Mouse (Mus musculus) erythroblast, embryonic 14.5 days (primary cell): ENCODE data around the gene Olfml2b. TPM values are rescaled to one million over a fixed set of nuclear protein-coding genes. Genes with fewer than 3 reads are reported as not detected.

ENCODE experiments used
- H3K27me3 ChIP-seq: 2 replicates; pipeline ENCODE4 v1.6.1; 2012; ENCODE audit warnings: inconsistent platforms; ENCODE audit not compliant: control insufficient read depth
- H3K36me3 ChIP-seq: 2 replicates; pipeline ENCODE4 v1.6.1; 2012; ENCODE audit warnings: mild to moderate bottlenecking, inconsistent platforms; ENCODE audit not compliant: control insufficient read depth
- H3K4me1 ChIP-seq: 2 replicates; pipeline ENCODE4 v1.6.1; 2012; ENCODE audit warnings: inconsistent platforms; ENCODE audit not compliant: control insufficient read depth
- H3K4me3 ChIP-seq: replicated peaks from 2 replicates; pipeline ENCODE3; 2012; ENCODE audit warnings: moderate library complexity, mild to moderate bottlenecking, inconsistent platforms
- H3K9me3 ChIP-seq: 2 replicates; pipeline ENCODE4 v1.6.1; 2012; ENCODE audit warnings: low read length, inconsistent platforms, mixed read lengths; ENCODE audit not compliant: control insufficient read depth
- GATA1 ChIP-seq: IDR thresholded peaks from 2 replicates; pipeline ENCODE4 v1.6.1; 2012; ENCODE audit warnings: low read length, inconsistent platforms, mixed read lengths
- TAL1 ChIP-seq: IDR thresholded peaks from 3 replicates; pipeline ENCODE4 v1.6.1; 2012; ENCODE audit warnings: low read length, inconsistent platforms, mixed read lengths
- polyA plus RNA-seq: library from polyadenylated mRNA; stranded (reverse); fragments of >175 nt; gene quantifications from 2 replicates; pipeline ENCODE4 v1.2.3, GENCODE M21; 2012

The Olfml2b gene
- polyA plus RNA-seq, 1 experiment: not detected

GRCm38 (mm10) chr1:170656518-170657227 is 12.3 kb downstream of the Olfml2b start:
- H3K27me3 ChIP-seq: 0 out of 2 replicates have a peak, but pooled peaks cover 2% of the 10 kb centered on the region

GRCm38 (mm10) chr1:170657228-170657521 is 12.8 kb downstream of the Olfml2b start:
- 0 out of 2 replicates have a peak, but pooled peaks cover 2% of the 10 kb centered on the region for H3K27me3 ChIP-seq
- TF ChIP-seq GATA1 (no peak), TAL1 (no peak)
- H3K9me3 ChIP-seq: no peaks in the 10 kb centered on the region
- H3K4me1 ChIP-seq: no peaks in the 10 kb centered on the region
- no peak overlapping the region for H3K4me3 ChIP-seq
- no peaks in the 10 kb centered on the region for H3K36me3 ChIP-seq

More at GRCm38 (mm10) chr1:170656518-170657227, 12.3 kb downstream of the Olfml2b start:
- H3K36me3 ChIP-seq: no peaks in the 10 kb centered on the region
- no peaks in the 10 kb centered on the region for H3K9me3 ChIP-seq
- no peaks in the 10 kb centered on the region for H3K4me1 ChIP-seq
- no peak overlapping the region for H3K4me3 ChIP-seq
- no peak for TF ChIP-seq GATA1
- TF ChIP-seq TAL1: no peak

GRCm38 (mm10) chr1:170657643-170658314 is 13.4 kb downstream of the Olfml2b start:
- H3K4me3 ChIP-seq: no peak overlapping the region
- H3K36me3 ChIP-seq: no peaks in the 10 kb centered on the region
- no peaks in the 10 kb centered on the region for H3K9me3 ChIP-seq
- H3K27me3 ChIP-seq: 0 out of 2 replicates have a peak, but pooled peaks cover 2% of the 10 kb centered on the region
- TF ChIP-seq GATA1: no peak
- no peak for TF ChIP-seq TAL1
- H3K4me1 ChIP-seq: no peaks in the 10 kb centered on the region

- no peaks in the 10 kb centered on the region for H3K36me3 ChIP-seq
- H3K9me3 ChIP-seq: no peaks in the 10 kb centered on the region
- no peaks in the 10 kb centered on the region for H3K4me1 ChIP-seq
- no peak overlapping the region for H3K4me3 ChIP-seq
- no peak for TF ChIP-seq GATA1
- TF ChIP-seq TAL1: no peak
- H3K27me3 ChIP-seq: 0 out of 2 replicates have a peak, but pooled peaks cover 2% of the 10 kb centered on the region
These were observed 14.9 kb downstream of the Olfml2b start for GRCm38 (mm10) chr1:170659260-170659659.

- H3K4me1 ChIP-seq: no peaks in the 10 kb centered on the region
- no peaks in the 10 kb centered on the region for H3K9me3 ChIP-seq
- H3K4me3 ChIP-seq: no peak overlapping the region
- no peaks in the 10 kb centered on the region for H3K27me3 ChIP-seq
- TF ChIP-seq GATA1 (no peak), TAL1 (no peak)
- no peaks in the 10 kb centered on the region for H3K36me3 ChIP-seq
These were observed 20.4 kb downstream of the Olfml2b start for GRCm38 (mm10) chr1:170664620-170665185.

- no peaks in the 10 kb centered on the region for H3K36me3 ChIP-seq
- TF ChIP-seq GATA1 (no peak), TAL1 (no peak)
- no peaks in the 10 kb centered on the region for H3K27me3 ChIP-seq
- no peaks in the 10 kb centered on the region for H3K9me3 ChIP-seq
- no peaks in the 10 kb centered on the region for H3K4me1 ChIP-seq
- H3K4me3 ChIP-seq: no peak overlapping the region
These were observed 20.9 kb downstream of the Olfml2b start for GRCm38 (mm10) chr1:170665200-170665599.

- Histone ChIP-seq H3K9me3 (no peaks in the 10 kb centered on the region; the same call in 1 of the 2 replicates), H3K27me3 (no peaks in the 10 kb centered on the region)
These were observed 29.9 kb downstream of the Olfml2b start for GRCm38 (mm10) chr1:170674184-170674775.

GRCm38 (mm10) chr1:170677681-170678080 is 33.3 kb downstream of the Olfml2b start:
- Histone ChIP-seq H3K9me3 (no peaks in the 10 kb centered on the region), H3K4me3 (no peak overlapping the region), H3K4me1 (no peaks in the 10 kb centered on the region), H3K27me3 (no peaks in the 10 kb centered on the region), H3K36me3 (no peaks in the 10 kb centered on the region)
- TF ChIP-seq TAL1 (no peak), GATA1 (no peak)

More at GRCm38 (mm10) chr1:170674184-170674775, 29.9 kb downstream of the Olfml2b start:
- no peak for TF ChIP-seq GATA1
- TF ChIP-seq TAL1: no peak
- Histone ChIP-seq H3K36me3 (no peaks in the 10 kb centered on the region), H3K4me3 (no peak overlapping the region), H3K4me1 (no peaks in the 10 kb centered on the region)

GRCm38 (mm10) chr1:170678861-170679260 is 34.5 kb downstream of the Olfml2b start:
- no peaks in the 10 kb centered on the region for H3K9me3 ChIP-seq
- no peaks in the 10 kb centered on the region for H3K4me1 ChIP-seq
- TF ChIP-seq TAL1 (no peak), GATA1 (no peak)
- no peak overlapping the region for H3K4me3 ChIP-seq
- no peaks in the 10 kb centered on the region for H3K27me3 ChIP-seq
- no peaks in the 10 kb centered on the region for H3K36me3 ChIP-seq
